Mouse (Mus musculus): ENCODE measurements at regions not wholly inside any gene's neighbourhood (a gene's known extent, or its start where the extent isn't known, plus 50 kb on each side); places are given as distances from the start of the nearest gene placed in this dataset.

DNA sequence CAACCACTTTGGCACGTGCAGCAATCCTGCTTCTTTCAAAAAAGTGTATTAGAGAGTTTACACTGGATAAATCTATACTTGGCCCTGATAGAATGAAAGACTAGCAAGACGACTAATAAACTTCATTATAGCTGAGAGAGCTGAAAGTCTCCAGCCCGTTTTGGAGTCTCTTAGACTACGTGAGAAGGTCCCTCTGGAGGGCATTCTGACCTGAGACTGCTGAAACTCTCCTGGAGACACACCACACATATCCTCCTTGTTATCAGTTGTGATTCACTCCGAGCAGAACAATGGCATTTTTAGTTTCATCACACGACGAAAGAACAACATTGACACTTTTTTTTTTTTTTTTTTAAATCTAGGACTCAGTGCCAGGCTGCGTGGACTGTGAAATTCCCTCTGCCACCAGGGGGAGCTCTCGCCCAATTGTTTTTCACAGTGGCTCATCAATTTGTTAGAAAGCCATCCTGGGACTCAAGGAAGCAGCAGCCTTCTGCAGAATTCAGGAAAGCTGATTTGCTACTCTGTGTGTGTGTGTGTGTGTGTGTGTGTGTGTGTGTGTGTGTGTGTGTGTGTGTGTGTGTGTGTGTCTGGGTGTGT, 1467.0 kb upstream of the Slc10a2 start:
- Histone ChIP-seq H3K4me3 (ENCODE audit: control insufficient read depth, insufficient read depth, low read length) (no peak overlapping the region), H3K36me3 (ENCODE audit: control insufficient read depth, insufficient read depth, low read length) (no peaks in the 10 kb centered on the region), H3K4me1 (replicated peaks; ENCODE audit: control insufficient read depth, insufficient read depth, low read length) (no peaks in the 10 kb centered on the region), H3K27me3 (ENCODE audit: control insufficient read depth, insufficient read depth, low read length) (no peaks in the 10 kb centered on the region), H3K27ac (ENCODE audit: control insufficient read depth, insufficient read depth, low read length) (no peak overlapping the region)
- DNase-seq = peak; percentile 36
- TF ChIP-seq POLR2A (IDR thresholded peaks at IDR 0.05; ENCODE audit: control insufficient read depth, extremely low read depth, insufficient read depth, low read length, poor library complexity) = no peak
- no peak for TF ChIP-seq CTCF (IDR thresholded peaks at IDR 0.05; ENCODE audit: borderline replicate concordance, control insufficient read depth, extremely low read depth, insufficient read depth, low read length, poor library complexity)
- WGBS = 39% methylated on average over 9 of the region's 9 CpGs

DNA sequence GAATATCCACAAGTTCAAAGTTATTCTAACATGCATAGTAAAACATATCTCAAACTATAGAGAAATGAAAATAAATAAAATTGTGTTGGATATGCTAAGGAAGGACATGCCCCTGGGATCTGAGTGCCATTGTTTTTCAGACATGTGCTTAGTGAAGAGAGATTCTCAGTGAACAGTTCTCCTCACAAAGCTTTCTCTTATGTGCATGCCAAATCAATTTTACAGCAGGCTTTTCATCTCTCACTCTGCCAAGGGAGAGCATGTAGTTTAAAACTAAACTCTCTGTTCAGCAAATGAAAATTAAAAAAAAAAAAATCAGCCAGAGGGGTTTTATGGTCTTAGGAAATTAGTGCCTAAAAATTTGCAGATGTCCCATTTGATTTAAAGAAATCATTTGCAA, 1445.8 kb upstream of the Slc10a2 start:
- Histone ChIP-seq H3K36me3 (ENCODE audit: control insufficient read depth, insufficient read depth, low read length) (no peaks in the 10 kb centered on the region), H3K4me3 (ENCODE audit: control insufficient read depth, insufficient read depth, low read length) (no peak overlapping the region), H3K4me1 (replicated peaks; ENCODE audit: control insufficient read depth, insufficient read depth, low read length) (no peaks in the 10 kb centered on the region), H3K27me3 (ENCODE audit: control insufficient read depth, insufficient read depth, low read length) (no peaks in the 10 kb centered on the region), H3K27ac (ENCODE audit: control insufficient read depth, insufficient read depth, low read length) (no peak overlapping the region)
- no peak for TF ChIP-seq CTCF (IDR thresholded peaks at IDR 0.05; ENCODE audit: borderline replicate concordance, control insufficient read depth, extremely low read depth, insufficient read depth, low read length, poor library complexity)
- TF ChIP-seq POLR2A (IDR thresholded peaks at IDR 0.05; ENCODE audit: control insufficient read depth, extremely low read depth, insufficient read depth, low read length, poor library complexity) = no peak
- no peak for DNase-seq

GRCm38 (mm10) chr8:6527171-6527570, 1422.0 kb upstream of the Slc10a2 start:
- no peak overlapping the region for H3K4me3 ChIP-seq (ENCODE audit: control insufficient read depth, insufficient read depth, low read length)
- no peaks in the 10 kb centered on the region for H3K36me3 ChIP-seq (ENCODE audit: control insufficient read depth, insufficient read depth, low read length)
- no peak overlapping the region for H3K27ac ChIP-seq (ENCODE audit: control insufficient read depth, insufficient read depth, low read length)
- no peak for DNase-seq
- 88% methylated on average over 5 of the region's 5 CpGs for WGBS
- TF ChIP-seq CTCF (IDR thresholded peaks at IDR 0.05; ENCODE audit: borderline replicate concordance, control insufficient read depth, extremely low read depth, insufficient read depth, low read length, poor library complexity) (no peak), POLR2A (IDR thresholded peaks at IDR 0.05; ENCODE audit: control insufficient read depth, extremely low read depth, insufficient read depth, low read length, poor library complexity) (no peak)
- no peaks in the 10 kb centered on the region for H3K27me3 ChIP-seq (ENCODE audit: control insufficient read depth, insufficient read depth, low read length)
- H3K4me1 ChIP-seq (replicated peaks; ENCODE audit: control insufficient read depth, insufficient read depth, low read length) = no peaks in the 10 kb centered on the region

GRCm38 (mm10) chr8:6515882-6516682, 1410.9 kb upstream of the Slc10a2 start:
- Histone ChIP-seq H3K27ac (ENCODE audit: control insufficient read depth, insufficient read depth, low read length) (no peak overlapping the region), H3K4me3 (ENCODE audit: control insufficient read depth, insufficient read depth, low read length) (no peak overlapping the region), H3K27me3 (ENCODE audit: control insufficient read depth, insufficient read depth, low read length) (no peaks in the 10 kb centered on the region), H3K36me3 (ENCODE audit: control insufficient read depth, insufficient read depth, low read length) (no peaks in the 10 kb centered on the region), H3K4me1 (replicated peaks; ENCODE audit: control insufficient read depth, insufficient read depth, low read length) (no peaks in the 10 kb centered on the region)
- TF ChIP-seq CTCF (IDR thresholded peaks at IDR 0.05; ENCODE audit: borderline replicate concordance, control insufficient read depth, extremely low read depth, insufficient read depth, low read length, poor library complexity) (no peak), POLR2A (IDR thresholded peaks at IDR 0.05; ENCODE audit: control insufficient read depth, extremely low read depth, insufficient read depth, low read length, poor library complexity) (no peak)
- no peak for DNase-seq

DNA sequence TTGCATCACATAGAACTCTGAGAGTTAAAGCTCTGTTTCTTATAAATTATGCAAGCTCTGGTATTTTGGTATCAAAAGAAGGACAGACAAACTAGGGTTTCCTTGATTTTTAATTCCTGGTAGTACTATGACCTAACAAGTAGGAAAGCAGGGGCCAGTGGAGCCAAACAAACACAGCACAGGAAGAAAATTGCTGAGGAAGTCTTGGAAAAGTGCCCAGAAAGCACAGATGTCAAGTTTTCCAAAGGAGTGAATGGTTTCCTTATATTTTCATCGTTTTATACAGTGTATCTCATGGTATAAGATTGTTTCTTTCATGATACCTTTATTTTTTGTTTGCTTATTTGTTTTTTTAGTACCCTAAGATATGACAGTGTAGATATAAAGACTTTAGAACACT, 1387.3 kb upstream of the Slc10a2 start:
- no peaks in the 10 kb centered on the region for H3K27me3 ChIP-seq (ENCODE audit: control insufficient read depth, insufficient read depth, low read length)
- H3K27ac ChIP-seq (ENCODE audit: control insufficient read depth, insufficient read depth, low read length) = no peak overlapping the region
- H3K4me1 ChIP-seq (replicated peaks; ENCODE audit: control insufficient read depth, insufficient read depth, low read length) = no peaks in the 10 kb centered on the region
- H3K36me3 ChIP-seq (ENCODE audit: control insufficient read depth, insufficient read depth, low read length) = no peaks in the 10 kb centered on the region
- no peak overlapping the region for H3K4me3 ChIP-seq (ENCODE audit: control insufficient read depth, insufficient read depth, low read length)
- WGBS = 71% methylated on average over 1 of the region's 1 CpGs
- no peak for DNase-seq
- TF ChIP-seq POLR2A (IDR thresholded peaks at IDR 0.05; ENCODE audit: control insufficient read depth, extremely low read depth, insufficient read depth, low read length, poor library complexity) (no peak), CTCF (IDR thresholded peaks at IDR 0.05; ENCODE audit: borderline replicate concordance, control insufficient read depth, extremely low read depth, insufficient read depth, low read length, poor library complexity) (no peak)

DNA sequence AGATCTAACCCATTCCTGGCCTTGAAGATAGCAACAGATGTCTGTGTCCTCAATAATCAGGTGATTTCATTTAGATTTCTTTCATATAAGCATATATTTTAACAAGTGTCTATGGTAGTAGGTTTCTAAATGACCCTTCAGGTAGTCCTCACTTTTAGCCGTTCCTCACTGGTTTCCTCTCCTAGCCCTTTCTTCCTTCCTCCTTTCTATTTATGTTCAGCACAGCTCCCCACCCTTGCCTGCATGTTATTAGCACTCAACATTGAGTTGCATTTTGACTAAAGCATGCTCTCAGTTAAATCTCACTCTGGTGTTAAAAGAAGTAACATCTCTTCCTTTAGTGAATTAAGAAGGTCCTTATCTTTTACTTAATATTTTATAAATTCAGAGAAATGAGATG, 1376.8 kb upstream of the Slc10a2 start:
- TF ChIP-seq POLR2A (IDR thresholded peaks at IDR 0.05; ENCODE audit: control insufficient read depth, extremely low read depth, insufficient read depth, low read length, poor library complexity) = no peak
- no peak for TF ChIP-seq CTCF (IDR thresholded peaks at IDR 0.05; ENCODE audit: borderline replicate concordance, control insufficient read depth, extremely low read depth, insufficient read depth, low read length, poor library complexity)
- no peaks in the 10 kb centered on the region for H3K36me3 ChIP-seq (ENCODE audit: control insufficient read depth, insufficient read depth, low read length)
- 6% methylated on average over 1 of the region's 1 CpGs for WGBS
- no peak overlapping the region for H3K27ac ChIP-seq (ENCODE audit: control insufficient read depth, insufficient read depth, low read length)
- H3K4me3 ChIP-seq (ENCODE audit: control insufficient read depth, insufficient read depth, low read length) = no peak overlapping the region
- no peaks in the 10 kb centered on the region for H3K4me1 ChIP-seq (replicated peaks; ENCODE audit: control insufficient read depth, insufficient read depth, low read length)
- H3K27me3 ChIP-seq (ENCODE audit: control insufficient read depth, insufficient read depth, low read length) = no peaks in the 10 kb centered on the region
- DNase-seq = no peak
